Mouse (Mus musculus) forebrain, embryonic 16.5 days (tissue): ENCODE results near the gene Pcsk5. TPM values are rescaled to one million over a fixed set of nuclear protein-coding genes. Genes with fewer than 3 reads are reported as not detected.

Experiments used
- ATAC-seq: fragments of 200-750 bp; cut with Nextera tagmentation; 2 replicates; pipeline ENCODE4 v1.8.0; 2017; ENCODE audit warnings: mild to moderate bottlenecking, moderate library complexity
- H3K27ac ChIP-seq: fragments of 300-500 bp; sonication (generic); 2 replicates; pipeline ENCODE4 v1.5.1; 2014; ENCODE audit warnings: low read length, control low read depth
- H3K27me3 ChIP-seq: fragments of 300-500 bp; sonication (generic); replicated peaks from 2 replicates; pipeline ENCODE4 v1.6.1; 2014; ENCODE audit warnings: low read length; ENCODE audit not compliant: control insufficient read depth, insufficient read depth
- H3K36me3 ChIP-seq: fragments of 300-500 bp; sonication (generic); 2 replicates; pipeline ENCODE4 v1.6.1; 2014; ENCODE audit not compliant: control insufficient read depth, insufficient read depth
- H3K4me1 ChIP-seq: fragments of 300-500 bp; sonication (generic); replicated peaks from 2 replicates; pipeline ENCODE4 v1.6.1; 2014; ENCODE audit warnings: low read length; ENCODE audit not compliant: control insufficient read depth, insufficient read depth
- H3K4me2 ChIP-seq: fragments of 300-500 bp; sonication (generic); 2 replicates; pipeline ENCODE4 v1.6.1; 2014; ENCODE audit warnings: mild to moderate bottlenecking, low read length, control low read depth
- H3K4me3 ChIP-seq: fragments of 300-500 bp; sonication (generic); replicated peaks from 2 replicates; pipeline ENCODE4 v1.5.1; 2014; ENCODE audit warnings: mild to moderate bottlenecking, low read length, control low read depth
- H3K9ac ChIP-seq: fragments of 300-500 bp; sonication (generic); replicated peaks from 2 replicates; pipeline ENCODE4 v1.6.1; 2014; ENCODE audit warnings: low read depth, low read length, control low read depth
- H3K9me3 ChIP-seq: fragments of 300-500 bp; sonication (generic); 2 replicates; pipeline ENCODE4 v1.6.1; 2016; ENCODE audit warnings: low read length; ENCODE audit not compliant: control insufficient read depth
- WGBS: fragments of 180-500 bp; shearing (Covaris S2); extraction: QIAGEN DNeasy Blood & Tissue Kit; methylation state at CpG from one replicate; pipeline ENCODE4 v1.1.7; 2014; 5-methylcytosine and 5-hydroxymethylcytosine counted together
- polyA plus RNA-seq: library from polyadenylated mRNA; unstranded; fragments of >200 nt; fragmentation: Nextera tagmentation; extraction: Ambion mirVana; gene quantifications from 2 replicates; pipeline ENCODE4 v1.2.1, GENCODE M21; 2015

The Pcsk5 gene
- polyA plus RNA-seq, result 7.0 and 7.9 TPM in 2 replicates

DNA sequence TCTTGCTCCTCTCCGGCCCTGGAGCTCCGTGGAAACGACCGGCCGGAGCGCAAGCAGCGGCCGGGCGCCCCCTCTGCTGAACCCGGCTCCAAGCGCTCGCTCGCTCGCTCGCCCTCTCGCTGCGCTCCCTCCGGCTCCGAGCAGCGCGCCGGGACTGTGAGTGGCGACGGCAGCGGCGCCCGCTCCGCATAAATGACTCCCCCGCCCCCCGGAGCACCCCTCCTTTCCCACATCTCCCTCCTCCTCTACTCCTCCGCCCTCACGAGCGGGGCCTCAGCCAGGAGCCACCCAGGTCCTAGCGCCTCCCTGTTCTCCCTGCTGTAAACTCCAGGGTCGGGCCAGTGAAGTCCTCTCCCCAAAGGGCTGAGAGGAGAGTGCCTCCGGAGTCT lies at the start of gene Pcsk5:
TSS of gene Pcsk5 (minus strand) at position 162 of the 389 bp plus-strand sequence.
- ATAC-seq, result peak; percentile 98
- Histone ChIP-seq H3K27me3 (no peaks in the 10 kb centered on the region; the same call in 1 of the 2 replicates), H3K9ac (peak within 1 kb of the TSS; percentile 75), H3K36me3 (no peaks in the 10 kb centered on the region), H3K4me1 (peaks cover 22% of the 10 kb centered on the region), H3K4me2 (peak within 1 kb of the TSS; percentile 99), H3K27ac (peak within 1 kb of the TSS; percentile 70), H3K4me3 (peak within 1 kb of the TSS; percentile 79), H3K9me3 (no peaks in the 10 kb centered on the region)
- WGBS, result 1% methylated on average over 35 of the region's 36 CpGs

GRCm38 (mm10) chr19:17875804-17876203 lies 38.4 kb upstream of the Pcsk5 start:
- Histone ChIP-seq H3K27ac (no peak overlapping the region), H3K4me2 (no peak overlapping the region), H3K4me1 (no peaks in the 10 kb centered on the region), H3K36me3 (no peaks in the 10 kb centered on the region), H3K27me3 (no peaks in the 10 kb centered on the region), H3K9ac (no peak overlapping the region), H3K4me3 (no peak overlapping the region), H3K9me3 (no peaks in the 10 kb centered on the region)
- WGBS, result 90% methylated on average over 7 of the region's 7 CpGs
- no peak for ATAC-seq

DNA sequence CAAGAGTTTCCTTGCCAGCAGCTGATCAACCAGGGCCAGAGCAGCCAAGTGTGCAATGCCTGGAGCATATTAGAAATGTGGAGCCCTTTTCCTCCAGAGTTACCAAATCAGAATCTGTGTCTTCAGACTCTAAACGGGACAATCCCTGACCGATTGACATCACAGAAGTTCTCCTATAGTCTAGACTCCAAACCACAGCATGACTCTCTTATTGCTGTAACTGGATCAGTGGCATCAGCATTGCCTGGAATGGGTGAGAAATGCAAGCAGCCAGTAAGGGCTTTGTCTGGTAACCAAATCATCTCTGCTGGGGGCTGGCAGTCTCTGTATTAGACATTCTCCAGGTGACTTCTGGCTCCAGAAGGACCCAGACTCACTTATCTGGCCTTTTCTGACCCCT lies 37.0 kb upstream of the Pcsk5 start:
- Histone ChIP-seq H3K36me3 (no peaks in the 10 kb centered on the region), H3K4me1 (no peaks in the 10 kb centered on the region), H3K4me2 (no peak overlapping the region), H3K27ac (no peak overlapping the region), H3K9ac (no peak overlapping the region), H3K27me3 (no peaks in the 10 kb centered on the region), H3K4me3 (no peak overlapping the region), H3K9me3 (no peaks in the 10 kb centered on the region)
- ATAC-seq, result no peak
- WGBS, result 60% methylated on average over 2 of the region's 2 CpGs

GRCm38 (mm10) chr19:17873755-17874154 lies 36.3 kb upstream of the Pcsk5 start:
- Histone ChIP-seq H3K36me3 (no peaks in the 10 kb centered on the region), H3K27ac (no peak overlapping the region), H3K4me1 (no peaks in the 10 kb centered on the region), H3K27me3 (no peaks in the 10 kb centered on the region), H3K9ac (no peak overlapping the region), H3K4me3 (no peak overlapping the region), H3K9me3 (no peaks in the 10 kb centered on the region), H3K4me2 (no peak overlapping the region)
- no peak for ATAC-seq
- 56% methylated on average over 2 of the region's 2 CpGs for WGBS

GRCm38 (mm10) chr19:17866317-17866891 lies 29.0 kb upstream of the Pcsk5 start:
- no peaks in the 10 kb centered on the region for H3K9me3 ChIP-seq
- WGBS, result 82% methylated on average over 3 of the region's 3 CpGs
- H3K4me2 ChIP-seq, result no peak overlapping the region
- no peak overlapping the region for H3K9ac ChIP-seq
- no peaks in the 10 kb centered on the region for H3K36me3 ChIP-seq
- no peaks in the 10 kb centered on the region for H3K4me1 ChIP-seq
- no peak for ATAC-seq
- H3K27me3 ChIP-seq, result no peaks in the 10 kb centered on the region
- H3K27ac ChIP-seq, result no peak overlapping the region
- H3K4me3 ChIP-seq, result no peak overlapping the region

GRCm38 (mm10) chr19:17860351-17861014 lies 23.1 kb upstream of the Pcsk5 start:
- Histone ChIP-seq H3K4me3 (no peak overlapping the region), H3K9me3 (no peaks in the 10 kb centered on the region), H3K36me3 (no peaks in the 10 kb centered on the region), H3K9ac (no peak overlapping the region), H3K4me1 (peaks cover 4% of the 10 kb centered on the region; the same call in 1 of the 2 replicates), H3K4me2 (no peak overlapping the region), H3K27ac (no peak overlapping the region), H3K27me3 (no peaks in the 10 kb centered on the region)
- 16% methylated on average over 4 of the region's 4 CpGs for WGBS
- no peak for ATAC-seq

- no peak overlapping the region for H3K4me2 ChIP-seq
- ATAC-seq, result no peak
- no peaks in the 10 kb centered on the region for H3K9me3 ChIP-seq
- H3K4me3 ChIP-seq, result no peak overlapping the region
- no peak overlapping the region for H3K27ac ChIP-seq
- H3K4me1 ChIP-seq, result peaks cover 4% of the 10 kb centered on the region; the same call in 1 of the 2 replicates
- no peaks in the 10 kb centered on the region for H3K36me3 ChIP-seq
- H3K27me3 ChIP-seq, result no peaks in the 10 kb centered on the region
- 58% methylated on average over 3 of the region's 3 CpGs for WGBS
- H3K9ac ChIP-seq, result no peak overlapping the region
Measured at GRCm38 (mm10) chr19:17856741-17857140, 19.3 kb upstream of the Pcsk5 start.

DNA sequence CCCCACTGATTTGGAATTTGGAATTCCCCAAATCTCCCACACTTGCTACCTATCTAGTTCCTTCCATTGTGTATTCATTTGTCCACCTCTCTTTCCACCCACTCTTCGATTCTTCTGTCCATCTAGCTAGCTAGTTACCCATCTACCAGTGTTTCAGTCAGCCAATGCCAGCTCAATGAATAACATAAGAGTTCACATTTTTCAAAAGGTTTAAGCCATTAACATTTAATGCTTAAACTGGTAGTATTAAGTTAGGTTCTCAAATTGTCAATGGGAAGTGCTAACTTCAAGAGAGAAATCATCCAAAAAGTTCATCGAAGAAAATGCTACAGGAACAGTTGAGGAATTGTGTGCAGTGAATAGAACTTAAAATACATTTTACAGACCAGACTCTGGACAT lies 11.0 kb upstream of the Pcsk5 start:
- no peaks in the 10 kb centered on the region for H3K4me1 ChIP-seq
- no peaks in the 10 kb centered on the region for H3K36me3 ChIP-seq
- no peaks in the 10 kb centered on the region for H3K9me3 ChIP-seq
- no peak overlapping the region for H3K4me2 ChIP-seq
- no peak for ATAC-seq
- 85% methylated on average over 2 of the region's 2 CpGs for WGBS
- no peak overlapping the region for H3K4me3 ChIP-seq
- no peak overlapping the region for H3K27ac ChIP-seq
- no peaks in the 10 kb centered on the region for H3K27me3 ChIP-seq
- no peak overlapping the region for H3K9ac ChIP-seq

DNA sequence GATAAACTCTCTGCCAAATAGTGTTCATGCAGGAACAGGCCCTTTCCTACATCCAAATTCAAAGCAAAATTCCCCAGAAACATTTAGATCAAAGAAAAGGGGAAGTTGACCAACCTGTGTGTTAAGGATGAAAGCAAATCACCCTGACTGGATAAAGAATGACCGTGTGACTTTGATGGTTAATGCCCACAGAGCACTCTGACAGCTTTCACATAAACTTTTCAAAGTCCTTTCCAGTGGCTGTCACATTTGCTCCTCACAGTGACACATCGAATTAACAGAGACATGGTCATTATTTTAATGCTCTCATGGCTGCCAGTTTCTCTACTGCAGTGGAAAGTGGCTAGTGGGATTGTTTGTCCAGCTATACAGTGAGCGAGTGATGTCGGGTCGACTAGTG lies 8.5 kb upstream of the Pcsk5 start:
- Histone ChIP-seq H3K9ac (no peak overlapping the region), H3K4me3 (no peak overlapping the region), H3K4me1 (no peaks in the 10 kb centered on the region), H3K4me2 (no peak overlapping the region), H3K9me3 (no peaks in the 10 kb centered on the region), H3K27me3 (no peaks in the 10 kb centered on the region), H3K27ac (no peak overlapping the region), H3K36me3 (no peaks in the 10 kb centered on the region)
- WGBS, result 60% methylated on average over 5 of the region's 5 CpGs
- ATAC-seq, result no peak
